Mouse (Mus musculus) olfactory bulb, adult 2 months (tissue): ENCODE data around the gene Ldlrad3. TPM values are rescaled to one million over a fixed set of nuclear protein-coding genes. Genes with fewer than 3 reads are reported as not detected.

ENCODE experiments used
- H3K27ac ChIP-seq: fragments of 200-500 bp; 2 replicates; pipeline ENCODE4 v1.5.1; 2012; ENCODE audit warnings: low read depth, low read length; ENCODE audit not compliant: insufficient read depth
- H3K4me1 ChIP-seq: fragments of 200-500 bp; 2 replicates; pipeline ENCODE4 v1.6.1; 2012; ENCODE audit warnings: low read length; ENCODE audit not compliant: control insufficient read depth, insufficient read depth
- H3K4me3 ChIP-seq: fragments of 200-500 bp; 2 replicates; pipeline ENCODE4 v1.5.1; 2012; ENCODE audit warnings: mild to moderate bottlenecking, low read depth, low read length, moderate library complexity; ENCODE audit not compliant: insufficient read depth
- CTCF ChIP-seq: fragments of 200-500 bp; IDR thresholded peaks from 2 replicates; pipeline ENCODE4 v1.5.1; 2012; ENCODE audit warnings: low read depth, mild to moderate bottlenecking, low read length, moderate library complexity; ENCODE audit not compliant: insufficient read depth
- POLR2A ChIP-seq: fragments of 200-500 bp; IDR thresholded peaks from 2 replicates; pipeline ENCODE4 v1.6.1; 2012; ENCODE audit warnings: mild to moderate bottlenecking, low read depth, low read length, moderate library complexity; ENCODE audit not compliant: insufficient read depth
- WGBS: fragments of 180-500 bp; shearing (Covaris S2); methylation state at CpG from one replicate; pipeline ENCODE4 v1.1.7; 2018; 5-methylcytosine and 5-hydroxymethylcytosine counted together
- polyA plus RNA-seq: library from polyadenylated mRNA; stranded (reverse); fragments of >200 nt; gene quantifications from 2 replicates; pipeline ENCODE4 v1.2.4, GENCODE M21; 2012; ENCODE audit warnings: low replicate concordance; ENCODE audit not compliant: missing spikeins, insufficient read depth, insufficient read length

Ldlrad3 gene
- polyA plus RNA-seq, 1 experiment: not detected

- 76% methylated on average over 4 of the region's 4 CpGs for WGBS
- Histone ChIP-seq H3K4me1 (peaks cover 6% of the 10 kb centered on the region; the same call in 1 of the 2 replicates), H3K4me3 (no peak overlapping the region), H3K27ac (no peak overlapping the region)
- TF ChIP-seq POLR2A: no peak
- no peak for TF ChIP-seq CTCF
Observed at GRCm38 (mm10) chr2:102172458-102172857, 13.7 kb downstream of the Ldlrad3 start.

GRCm38 (mm10) chr2:102166550-102167325, 19.4 kb downstream of the Ldlrad3 start:
- H3K27ac ChIP-seq: no peak overlapping the region
- peaks cover 15% of the 10 kb centered on the region for H3K4me1 ChIP-seq
- H3K4me3 ChIP-seq: no peak overlapping the region
- WGBS: 65% methylated on average over 15 of the region's 15 CpGs
- TF ChIP-seq POLR2A (no peak), CTCF (no peak)

- no peak overlapping the region for H3K4me3 ChIP-seq
- H3K27ac ChIP-seq: no peak overlapping the region
- WGBS: 90% methylated on average over 3 of the region's 3 CpGs
- TF ChIP-seq POLR2A: no peak
- TF ChIP-seq CTCF: no peak
- H3K4me1 ChIP-seq: peaks cover 14% of the 10 kb centered on the region
Observed at GRCm38 (mm10) chr2:102163106-102163505, 23.1 kb downstream of the Ldlrad3 start.

GRCm38 (mm10) chr2:102157555-102157954, 28.6 kb downstream of the Ldlrad3 start:
- H3K4me3 ChIP-seq: no peak overlapping the region
- WGBS: 95% methylated on average over 3 of the region's 3 CpGs
- H3K4me1 ChIP-seq: peaks cover 6% of the 10 kb centered on the region; the same call in 1 of the 2 replicates
- no peak overlapping the region for H3K27ac ChIP-seq
- TF ChIP-seq POLR2A: no peak
- TF ChIP-seq CTCF: no peak

GRCm38 (mm10) chr2:102157010-102157409, 29.2 kb downstream of the Ldlrad3 start:
- H3K27ac ChIP-seq: no peak overlapping the region
- peaks cover 6% of the 10 kb centered on the region; the same call in 1 of the 2 replicates for H3K4me1 ChIP-seq
- WGBS: 91% methylated on average over 9 of the region's 9 CpGs

GRCm38 (mm10) chr2:102156460-102156859, 29.7 kb downstream of the Ldlrad3 start:
- TF ChIP-seq POLR2A: no peak
- no peak for TF ChIP-seq CTCF
- H3K27ac ChIP-seq: no peak overlapping the region
- H3K4me3 ChIP-seq: no peak overlapping the region
- WGBS: 67% methylated on average over 9 of the region's 9 CpGs
- peaks cover 6% of the 10 kb centered on the region; the same call in 1 of the 2 replicates for H3K4me1 ChIP-seq

More at GRCm38 (mm10) chr2:102157010-102157409, 29.2 kb downstream of the Ldlrad3 start:
- H3K4me3 ChIP-seq: no peak overlapping the region
- TF ChIP-seq POLR2A: no peak
- no peak for TF ChIP-seq CTCF

GRCm38 (mm10) chr2:102155306-102156015, 30.7 kb downstream of the Ldlrad3 start:
- H3K4me1 ChIP-seq: peaks cover 9% of the 10 kb centered on the region
- no peak overlapping the region for H3K4me3 ChIP-seq
- TF ChIP-seq POLR2A (no peak), CTCF (no peak)
- WGBS: 63% methylated on average over 5 of the region's 5 CpGs
- H3K27ac ChIP-seq: no peak overlapping the region

GRCm38 (mm10) chr2:102154771-102155211, 31.4 kb downstream of the Ldlrad3 start:
- H3K27ac ChIP-seq: no peak overlapping the region
- 49% methylated on average over 6 of the region's 6 CpGs for WGBS
- TF ChIP-seq CTCF: no peak

GRCm38 (mm10) chr2:102154328-102154727, 31.9 kb downstream of the Ldlrad3 start:
- no peak overlapping the region for H3K4me3 ChIP-seq
- H3K27ac ChIP-seq: no peak overlapping the region
- H3K4me1 ChIP-seq: peaks cover 9% of the 10 kb centered on the region
- 82% methylated on average over 4 of the region's 4 CpGs for WGBS
- no peak for TF ChIP-seq POLR2A
- no peak for TF ChIP-seq CTCF

More at GRCm38 (mm10) chr2:102154771-102155211, 31.4 kb downstream of the Ldlrad3 start:
- no peak overlapping the region for H3K4me3 ChIP-seq
- peaks cover 9% of the 10 kb centered on the region for H3K4me1 ChIP-seq
